Mouse (Mus musculus) myocyte (in vitro differentiated cells): ENCODE measurements around the gene Nfkbie. TPM values are rescaled to one million over a fixed set of nuclear protein-coding genes. Genes with fewer than 3 reads are reported as not detected.

Source experiments
- H3K27me3 ChIP-seq: one replicate; pipeline ENCODE4 v1.6.1; 2011; ENCODE audit not compliant: control insufficient read depth, insufficient read depth, insufficient read length
- H3K36me3 ChIP-seq: one replicate; pipeline ENCODE4 v1.6.1; 2011; ENCODE audit not compliant: control insufficient read depth, insufficient read depth
- H3K4me2 ChIP-seq: one replicate; pipeline ENCODE4 v1.6.1; 2011; ENCODE audit warnings: low read depth, control low read depth
- H3K4me3 ChIP-seq: one replicate; pipeline ENCODE4 v1.5.1; 2011; ENCODE audit warnings: mild to moderate bottlenecking, control low read depth, moderate library complexity
- H3K79me2 ChIP-seq: one replicate; pipeline ENCODE4 v1.6.1; 2011; ENCODE audit not compliant: control insufficient read depth, insufficient read depth
- H3ac ChIP-seq: one replicate; pipeline ENCODE4 v1.6.1; 2011; ENCODE audit not compliant: control insufficient read depth, insufficient read length
- CEBPB ChIP-seq: IDR thresholded peaks from 2 replicates; pipeline ENCODE4 v1.6.1; 2011; ENCODE audit warnings: mild to moderate bottlenecking, moderate library complexity; ENCODE audit not compliant: poor library complexity, insufficient read depth, severe bottlenecking
- E2F4 ChIP-seq: IDR thresholded peaks from one replicate; pipeline ENCODE4 v1.6.1; 2011; ENCODE audit warnings: mild to moderate bottlenecking, control low read depth, moderate library complexity; ENCODE audit not compliant: insufficient read depth
- MAX ChIP-seq: IDR thresholded peaks from one replicate; pipeline ENCODE4 v1.6.1; 2011; ENCODE audit warnings: low read depth, mild to moderate bottlenecking, control low read depth
- MYOD1 ChIP-seq, 3 experiments: IDR thresholded peaks; one replicate each; pipeline ENCODE4 v1.6.1; 2011; ENCODE audit warnings: control low read depth in 2 of 3, low read depth in 2 of 3, mild to moderate bottlenecking in 2 of 3, moderate library complexity in 1 of 3; ENCODE audit not compliant: insufficient read length in 2 of 3, control insufficient read depth in 1 of 3
- MYOG ChIP-seq, 3 experiments: IDR thresholded peaks; one replicate each; pipeline ENCODE4 v1.6.1; 2011; ENCODE audit warnings: control low read depth in 2 of 3, low read depth in 2 of 3, mild to moderate bottlenecking in 2 of 3; ENCODE audit not compliant: insufficient read length in 2 of 3, control insufficient read depth in 1 of 3, insufficient read depth in 1 of 3
- POLR2A ChIP-seq: IDR thresholded peaks from one replicate; pipeline ENCODE4 v1.6.1; 2011; ENCODE audit warnings: low read depth, mild to moderate bottlenecking, control low read depth, moderate library complexity; ENCODE audit not compliant: insufficient read length
- POLR2AphosphoS2 ChIP-seq: IDR thresholded peaks from one replicate; pipeline ENCODE4 v1.6.1; 2011; ENCODE audit warnings: low read depth, control low read depth; ENCODE audit not compliant: insufficient read length
- REST ChIP-seq: IDR thresholded peaks from one replicate; pipeline ENCODE4 v1.6.1; 2011; ENCODE audit warnings: mild to moderate bottlenecking, control low read depth, moderate library complexity; ENCODE audit not compliant: insufficient read depth, insufficient read length
- SRF ChIP-seq: IDR thresholded peaks from one replicate; pipeline ENCODE4 v1.6.1; 2011; ENCODE audit warnings: low read depth; ENCODE audit not compliant: control insufficient read depth, insufficient read length
- TCF12 ChIP-seq: IDR thresholded peaks from one replicate; pipeline ENCODE4 v1.6.1; 2011; ENCODE audit warnings: mild to moderate bottlenecking, control low read depth; ENCODE audit not compliant: poor library complexity, insufficient read depth, severe bottlenecking
- TCF3 ChIP-seq: IDR thresholded peaks from one replicate; pipeline ENCODE4 v1.6.1; 2011; ENCODE audit warnings: low read depth, control low read depth; ENCODE audit not compliant: insufficient read length
- USF1 ChIP-seq: IDR thresholded peaks from one replicate; pipeline ENCODE4 v1.6.1; 2011; ENCODE audit warnings: low read depth, mild to moderate bottlenecking, control low read depth, moderate library complexity
- polyA plus RNA-seq: library from polyadenylated mRNA; unstranded; fragments of >200 nt; fragmentation: generic; extraction: Trizol; gene quantifications from one replicate; pipeline ENCODE4 v1.2.1, GENCODE M21; 2012; ENCODE audit warnings: missing spikeins

Nfkbie gene
- polyA plus RNA-seq, 1 experiment, result 7.3 TPM

- Histone ChIP-seq H3K79me2 (peaks cover 58% of the 10 kb centered on the region), H3K36me3 (peaks cover 19% of the 10 kb centered on the region), H3K4me3 (peak overlapping the region; percentile 80), H3K4me2 (peak overlapping the region; percentile 88), H3ac (peak overlapping the region; percentile 88), H3K27me3 (no peaks in the 10 kb centered on the region)
- peak; percentile 29 for TF ChIP-seq POLR2AphosphoS2
- TF ChIP-seq TCF12, result no peak
Observed at GRCm38 (mm10) chr17:45594195-45594594, 38.7 kb downstream of the Nfkbie start.

- TF ChIP-seq POLR2A (peak; percentile 92), E2F4 (peak; percentile 57), POLR2AphosphoS2 (peak; percentile 82), CEBPB (no peak)
- Histone ChIP-seq H3K79me2 (peaks cover 51% of the 10 kb centered on the region), H3ac (peak overlapping the region; percentile 88), H3K4me2 (peak overlapping the region; percentile 88), H3K36me3 (peaks cover 13% of the 10 kb centered on the region), H3K4me3 (peak overlapping the region; percentile 80), H3K27me3 (no peaks in the 10 kb centered on the region)
Observed at GRCm38 (mm10) chr17:45594881-45595735, 39.6 kb downstream of the Nfkbie start.

GRCm38 (mm10) chr17:45595736-45596390 lies 40.4 kb downstream of the Nfkbie start:
- Histone ChIP-seq H3ac (peak overlapping the region; percentile 88), H3K27me3 (no peaks in the 10 kb centered on the region), H3K79me2 (peaks cover 50% of the 10 kb centered on the region), H3K4me3 (peak overlapping the region; percentile 80), H3K4me2 (peak overlapping the region; percentile 88), H3K36me3 (peaks cover 8% of the 10 kb centered on the region)
- TF ChIP-seq MYOG (IDR thresholded peaks at IDR 0.05; ENCODE audit: control insufficient read depth in 1 of 3, insufficient read depth in 1 of 3, insufficient read length in 2 of 3, low read depth in 2 of 3) (peak in 1 of 3 experiments; percentile 9), MYOD1 (IDR thresholded peaks at IDR 0.05; ENCODE audit: control insufficient read depth in 1 of 3, insufficient read length in 2 of 3, low read depth in 2 of 3) (peak in 1 of 3 experiments; percentile 15), USF1 (no peak)

- peak overlapping the region; percentile 88 for H3K4me2 ChIP-seq
- TF ChIP-seq POLR2AphosphoS2 (peak; percentile 73), SRF (peak; percentile 11), MYOD1 (IDR thresholded peaks at IDR 0.05; ENCODE audit: control insufficient read depth in 1 of 3, insufficient read length in 2 of 3, low read depth in 2 of 3) (peak in 2 of 3 experiments; percentile 33 to 54), USF1 (no peak), MYOG (IDR thresholded peaks at IDR 0.05; ENCODE audit: control insufficient read depth in 1 of 3, insufficient read depth in 1 of 3, insufficient read length in 2 of 3, low read depth in 2 of 3) (peak in 2 of 3 experiments; percentile 75 to 78), MAX (no peak), CEBPB (no peak), TCF3 (no peak), E2F4 (no peak), REST (no peak), TCF12 (no peak), POLR2A (peak; percentile 56)
Observed at GRCm38 (mm10) chr17:45596631-45597396, 41.3 kb downstream of the Nfkbie start.

GRCm38 (mm10) chr17:45597787-45598186 lies 42.3 kb downstream of the Nfkbie start:
- peaks cover 34% of the 10 kb centered on the region for H3K79me2 ChIP-seq
- H3K36me3 ChIP-seq, result no peaks in the 10 kb centered on the region
- H3K27me3 ChIP-seq, result no peaks in the 10 kb centered on the region
- peak overlapping the region; percentile 1 for H3ac ChIP-seq
- no peak for TF ChIP-seq E2F4
- 0 out of 2 replicates have a peak, but pooled peaks have one; percentile 34 for TF ChIP-seq CEBPB
- TF ChIP-seq TCF3, result peak; percentile 76
- TF ChIP-seq POLR2A, result peak; percentile 34
- no peak for TF ChIP-seq POLR2AphosphoS2
- TF ChIP-seq MYOG (IDR thresholded peaks at IDR 0.05; ENCODE audit: control insufficient read depth in 1 of 3, insufficient read depth in 1 of 3, insufficient read length in 2 of 3, low read depth in 2 of 3), result peak; percentile 80 to 94 (median 90)
- no peak for TF ChIP-seq REST
- TF ChIP-seq MAX, result no peak
- peak; percentile 67 to 86 (median 82) for TF ChIP-seq MYOD1 (IDR thresholded peaks at IDR 0.05; ENCODE audit: control insufficient read depth in 1 of 3, insufficient read length in 2 of 3, low read depth in 2 of 3)
- TF ChIP-seq SRF, result no peak
- peak; percentile 97 for TF ChIP-seq TCF12
- TF ChIP-seq USF1, result no peak
- H3K4me3 ChIP-seq, result peak overlapping the region; percentile 80
- peak overlapping the region; percentile 70 for H3K4me2 ChIP-seq

More at GRCm38 (mm10) chr17:45596631-45597396, 41.3 kb downstream of the Nfkbie start:
- Histone ChIP-seq H3K27me3 (no peaks in the 10 kb centered on the region), H3ac (peak overlapping the region; percentile 88), H3K79me2 (peaks cover 43% of the 10 kb centered on the region), H3K36me3 (no peaks in the 10 kb centered on the region), H3K4me3 (peak overlapping the region; percentile 80)
